In genomic region chr1:191663603-191664002, GRCm38 (mm10) we compare ENCODE assay signal across 1 mouse cellular context.
TF ChIP-seq lines count a peak whose summit lies in the region.

No protein-coding gene starts in this region.

TF ChIP-seq in CH12.LX, 34 proteins besides CTCF, POLR2A, EP300 and RAD21 (continued from another document):
- TF ChIP-seq JUN (IDR thresholded peaks at IDR 0.05; ENCODE audit: insufficient read depth, low read depth, low read length) = no peak
